Mouse (Mus musculus): ENCODE data around the gene Ccl9.

GRCm38 (mm10) chr11:83582626-83583449 lies 4.4 kb upstream of the Ccl9 start:
- TF ChIP-seq POLR2A (IDR thresholded peaks at IDR 0.05; ENCODE audit: borderline replicate concordance, insufficient read depth, low read length), result no peak
- TF ChIP-seq CTCF (IDR thresholded peaks at IDR 0.05; ENCODE audit: borderline replicate concordance, insufficient read depth, low read depth, low read length), result no peak

Measured in cerebellum, adult 2 months (tissue).